Mouse (Mus musculus) liver, embryonic 18 days (tissue): ENCODE results near the gene Sycp1. TPM values are rescaled to one million over a fixed set of nuclear protein-coding genes. Genes with fewer than 3 reads are reported as not detected.

Experiments
- polyA plus RNA-seq: library from polyadenylated mRNA; depleted of rRNA; stranded (reverse); fragments of >200 nt; gene quantifications from 2 replicates; pipeline ENCODE4 v1.2.3, GENCODE M21; 2012; rRNA removed

Sycp1 gene
- polyA plus RNA-seq = 0.05 and 0.13 TPM in 2 replicates

DNA sequence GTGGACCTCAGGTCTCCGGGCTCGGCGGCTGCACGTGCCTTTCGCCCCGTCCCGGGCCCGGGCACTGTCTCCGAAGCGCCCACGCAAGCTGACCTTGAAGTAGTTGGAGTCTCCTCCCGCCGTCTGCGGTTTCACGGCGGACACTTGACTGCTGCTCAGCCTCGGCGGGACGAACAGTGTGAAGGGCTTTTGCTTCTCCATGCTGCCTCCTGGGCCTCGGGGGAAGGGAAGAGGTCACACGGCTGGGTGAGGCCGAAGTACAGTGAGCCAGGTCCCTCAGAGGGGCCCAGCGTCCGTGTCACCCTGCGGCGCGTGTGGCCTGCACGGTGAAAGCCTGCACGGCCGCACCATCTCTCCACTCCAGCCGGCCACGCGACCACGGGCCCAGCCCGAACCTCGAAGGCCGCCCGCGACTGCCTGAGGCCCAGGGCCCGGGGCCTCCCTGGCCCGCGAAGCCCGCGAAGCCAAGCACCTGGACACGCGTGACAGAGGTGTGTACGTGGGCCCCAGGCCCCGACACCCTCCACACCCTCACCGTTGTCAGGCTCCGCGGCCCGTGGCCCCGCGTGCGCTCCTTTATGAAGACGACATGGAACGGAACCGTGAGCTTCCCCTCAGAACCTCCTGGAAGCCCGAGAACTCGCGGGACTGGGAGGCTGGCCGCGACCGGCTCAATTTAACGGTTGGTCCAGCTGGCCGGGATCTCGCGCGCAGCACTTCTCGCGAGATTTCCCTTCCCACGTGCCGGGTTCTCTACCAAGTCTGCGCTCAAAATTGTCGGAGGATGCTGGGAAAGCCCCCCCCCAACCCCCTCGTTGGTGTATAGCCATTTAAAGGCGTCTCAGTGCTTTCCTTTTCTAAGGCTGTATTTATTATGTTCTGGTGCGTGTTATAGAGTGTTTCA lies at the start of gene Sycp1:
Sycp1 (minus strand) TSS at position 650 of the 904 bp plus-strand sequence.

DNA sequence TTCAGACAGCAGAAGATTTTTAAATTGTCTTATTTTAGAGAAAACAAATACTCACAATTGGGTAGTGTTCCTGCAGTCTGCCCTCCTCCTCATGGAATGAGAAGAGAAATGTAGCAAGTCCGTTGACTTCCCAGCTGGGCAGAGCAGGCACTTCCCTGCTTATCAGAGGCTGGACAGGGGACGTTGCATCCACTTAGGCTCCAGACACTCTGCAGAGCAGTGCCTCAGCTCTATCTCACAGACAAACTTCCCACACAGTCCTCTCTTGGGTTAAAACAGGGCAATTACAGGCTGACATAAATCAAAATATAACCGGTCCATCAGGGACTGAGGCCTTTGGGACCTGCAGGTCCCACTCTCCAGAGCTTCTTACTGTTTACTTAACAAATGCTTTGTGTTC lies 28.1 kb upstream of the Sycp1 start, which contains the start of gene Nr1h5:
Nr1h5 (minus strand) TSS at position 101 of the 400 bp plus-strand sequence.

DNA sequence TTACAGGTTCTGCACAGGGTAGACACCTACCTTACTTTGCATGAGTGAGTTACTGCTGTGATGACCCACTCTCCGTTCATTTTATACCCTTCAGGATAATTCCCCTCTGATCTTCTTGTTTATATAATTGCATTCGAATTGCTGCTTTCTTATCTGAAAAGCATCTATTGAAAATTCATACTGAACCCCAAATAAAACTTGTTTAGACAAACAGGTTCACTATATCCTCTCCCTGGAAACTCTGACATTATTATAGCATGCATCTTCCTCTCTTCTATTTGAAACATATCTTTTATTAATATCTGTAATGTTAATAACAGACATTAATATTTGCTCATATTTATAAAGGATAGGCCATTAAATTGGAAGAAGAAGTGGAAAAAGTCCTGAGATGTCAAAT lies 153.3 kb downstream of the Sycp1 start, which contains the start of gene Tshb:
Tshb (minus strand) TSS at position 101 of the 400 bp plus-strand sequence.

Other genes starting within 250 kb of the Sycp1 start
- 1.6 TPM in 2 replicates for gene Tspan2, start 201.6 kb downstream of the Sycp1 start, polyA plus RNA-seq
- not detected in 2 replicates for gene Tshb, start 153.4 kb downstream of the Sycp1 start, polyA plus RNA-seq
- gene Nr1h5, start 28.0 kb upstream of the Sycp1 start, polyA plus RNA-seq = 4.2 and 4.7 TPM in 2 replicates
- 9.0 and 10.1 TPM in 2 replicates for gene Sike1, start 59.6 kb upstream of the Sycp1 start, polyA plus RNA-seq
- gene Csde1, start 84.3 kb upstream of the Sycp1 start, polyA plus RNA-seq = 29.2 and 29.7 TPM in 2 replicates
- gene Nras, start 122.2 kb upstream of the Sycp1 start, polyA plus RNA-seq = 18.4 and 19.1 TPM in 2 replicates
- gene Ampd1, start 137.9 kb upstream of the Sycp1 start, polyA plus RNA-seq = 0.03 and 0.05 TPM in 2 replicates
- 2.8 and 2.9 TPM in 2 replicates for gene Dennd2c, start 166.5 kb upstream of the Sycp1 start, polyA plus RNA-seq
- gene Bcas2, start 235.6 kb upstream of the Sycp1 start, polyA plus RNA-seq = 56.3 and 57.0 TPM in 2 replicates